Mouse (Mus musculus) ovary, adult 10 weeks (tissue): Measurements from ENCODE around the gene Clta. TPM values are rescaled to one million over a fixed set of nuclear protein-coding genes. Genes with fewer than 3 reads are reported as not detected.

Experiments used
- polyA plus RNA-seq: library from polyadenylated mRNA; stranded (reverse); fragments of 350-450 nt; fragmentation: Illumina TruSeq; extraction: RNeasy Lipid Tissue Mini Kit (QIAGEN cat#74804); gene quantifications from one replicate; pipeline ENCODE4 v1.2.3, GENCODE M21; 2014

The Clta gene
- 95.6 TPM for polyA plus RNA-seq

DNA sequence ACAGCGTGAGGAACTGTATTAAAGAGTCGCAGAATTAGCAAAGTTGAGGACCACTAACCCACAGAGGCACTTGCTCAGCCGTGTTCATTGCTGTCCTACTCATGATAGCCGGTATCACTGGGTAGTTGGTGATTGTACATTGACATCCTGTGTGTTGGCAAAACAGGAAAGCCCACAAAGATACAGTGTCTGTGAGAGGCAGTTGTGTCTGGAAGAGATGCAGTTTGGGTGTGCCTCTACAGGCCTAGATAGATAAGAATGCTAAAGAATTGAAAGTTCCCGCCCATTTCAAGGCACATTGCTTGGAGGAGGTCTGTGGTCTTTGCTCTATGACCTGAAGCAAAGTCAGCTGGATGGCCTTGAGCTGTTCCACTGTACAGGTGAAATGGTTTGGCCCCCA lies at the start of gene Clta:
Clta (plus strand) TSS at position 327 of the 400 bp plus-strand sequence.

DNA sequence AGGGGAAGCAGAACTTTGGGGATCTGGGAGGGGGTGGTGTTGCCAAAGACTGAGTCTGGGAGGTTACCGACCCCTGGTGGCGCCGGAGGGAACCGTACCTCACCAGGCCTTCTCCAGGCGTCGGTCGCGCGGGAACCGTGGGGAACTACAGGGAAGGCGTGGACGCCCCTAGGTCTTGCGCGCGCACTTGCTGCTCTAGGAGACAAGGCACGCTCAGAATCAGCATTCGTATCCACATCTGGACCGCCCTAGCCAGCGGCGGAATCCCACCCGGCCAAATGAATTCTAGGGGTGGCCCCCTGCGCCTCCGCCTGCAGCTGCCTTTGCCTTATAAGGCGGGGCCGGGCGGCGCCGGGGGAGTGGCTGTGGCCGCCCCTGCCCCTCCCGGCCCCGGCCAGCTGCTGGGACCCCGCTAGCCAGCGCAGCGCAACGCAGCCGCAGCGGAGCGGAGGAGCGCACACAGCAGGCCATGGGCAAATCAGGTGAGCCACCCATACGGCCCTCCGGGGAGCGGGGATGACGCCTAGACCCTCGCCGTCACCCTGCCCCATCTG lies 46.9 kb upstream of the Clta start, which contains the start of gene Glipr2:
Glipr2 (plus strand) TSS at position 110 of the 554 bp plus-strand sequence.

DNA sequence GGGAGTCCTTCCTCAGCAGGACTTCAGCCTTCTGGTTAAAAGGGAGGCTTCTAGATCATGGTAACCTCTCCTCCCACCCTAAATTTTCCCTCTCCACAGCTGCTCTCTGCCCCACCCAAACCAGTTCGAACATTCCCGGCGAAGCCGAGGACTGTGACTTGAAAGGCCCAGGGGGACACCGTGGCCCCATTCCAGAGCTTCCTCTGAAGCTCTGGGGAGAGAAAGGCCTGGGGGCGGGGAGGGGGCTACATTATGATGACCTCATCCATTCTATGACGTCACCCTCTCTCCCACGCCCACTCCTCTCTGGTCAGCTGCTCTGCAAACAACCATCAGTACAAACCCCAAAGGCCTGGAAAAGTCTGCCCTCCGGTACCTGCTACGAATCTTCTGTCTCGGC lies 21.1 kb upstream of the Clta start, which contains the start of gene Ccin:
Ccin (plus strand) TSS at position 303 of the 400 bp plus-strand sequence.

Other genes starting within 250 kb of the Clta start
- not detected for gene Olfr159, start 233.4 kb upstream of the Clta start, polyA plus RNA-seq
- gene Olfr156, start 180.6 kb upstream of the Clta start, polyA plus RNA-seq: not detected
- not detected for gene Olfr157, start 164.3 kb upstream of the Clta start, polyA plus RNA-seq
- not detected for gene Olfr155, start 152.9 kb upstream of the Clta start, polyA plus RNA-seq
- gene Reck, start 128.9 kb upstream of the Clta start, polyA plus RNA-seq: 33.6 TPM
- 22.4 TPM for gene Glipr2, start 47.1 kb upstream of the Clta start, polyA plus RNA-seq
- not detected for gene Ccin, start 21.0 kb upstream of the Clta start, polyA plus RNA-seq
- 11.4 TPM for gene Gne, start 79.7 kb downstream of the Clta start, polyA plus RNA-seq
- 96.0 TPM for gene Rnf38, start 229.3 kb downstream of the Clta start, polyA plus RNA-seq